Mouse (Mus musculus) liver, embryonic 14.5 days (tissue): ENCODE results near the gene Slc26a1.

Source experiments
- CTCF ChIP-seq: IDR thresholded peaks from 2 replicates; pipeline ENCODE4 v1.5.1; 2016; ENCODE audit warnings: antibody characterized with exemption, low read depth, control low read depth
- EP300 ChIP-seq: IDR thresholded peaks from 2 replicates; pipeline ENCODE4 v1.6.1; 2016; ENCODE audit warnings: antibody characterized with exemption, low read depth

- no peak for TF ChIP-seq CTCF
- TF ChIP-seq EP300: no peak
Measured at GRCm38 (mm10) chr5:108713691-108714090, 38.3 kb upstream of the Slc26a1 start.
